ENCODE assay signal across 10 mouse cellular contexts in genomic region chr16:26519596-26519995, GRCm38 (mm10). TPM values are rescaled to one million over a fixed set of nuclear protein-coding genes. Genes with fewer than 3 reads are reported as not detected.
DNase-seq lines count a peak whose midpoint lies in the region; ATAC-seq lines count a peak whose summit lies in the region.
"Had no signal": no experiment of that assay in that cellular context is flagged by ENCODE, and none has a peak within 500 bp of the region (broad histone marks: within the 10 kb centered on the region; RNA-seq: fewer than 3 reads in every experiment).

No protein-coding gene starts in this region.

- H3K27ac ChIP-seq in limb, embryonic 11.5 days (replicated peaks; ENCODE audit: low read depth, low read length), result no peak overlapping the region
- no peak overlapping the region for H3K27ac ChIP-seq in limb, embryonic 10.5 days
- H3K27ac ChIP-seq: limb, embryonic 12.5 days had no signal

- H3K9me3 ChIP-seq in limb, embryonic 11.5 days (ENCODE audit: control insufficient read depth, low read length), result no peaks in the 10 kb centered on the region
- no peaks in the 10 kb centered on the region for H3K9me3 ChIP-seq in limb, embryonic 10.5 days (replicated peaks)
- H3K9me3 ChIP-seq: limb, embryonic 12.5 days had no signal

- H3K9ac ChIP-seq in limb, embryonic 11.5 days (ENCODE audit: low read length), result no peak overlapping the region
- H3K9ac ChIP-seq: limb, embryonic 12.5 days had no signal

- 64% methylated on average over 2 of the region's 2 CpGs for WGBS in limb, embryonic 11.5 days
- WGBS in limb, embryonic 10.5 days, result 74% methylated on average over 2 of the region's 2 CpGs

- no peak for ATAC-seq in limb, embryonic 11.5 days (ENCODE audit: insufficient number of reproducible peaks, low FRiP score, low TSS enrichment, low read depth)
- ATAC-seq in monocyte, adult 5-6 weeks (replicated peaks; ENCODE audit: insufficient number of reproducible peaks, low FRiP score, low TSS enrichment, poor library complexity, severe bottlenecking), result no peak

- H3K4me1 ChIP-seq in limb, embryonic 11.5 days (ENCODE audit: control insufficient read depth, insufficient read depth, low read length), result no peaks in the 10 kb centered on the region
- peaks cover 8% of the 10 kb centered on the region for H3K4me1 ChIP-seq in limb, embryonic 10.5 days
- H3K4me1 ChIP-seq: limb, embryonic 12.5 days had no signal

- no peaks in the 10 kb centered on the region for H3K27me3 ChIP-seq in limb, embryonic 11.5 days (ENCODE audit: control insufficient read depth, insufficient read depth, low read length)
- no peaks in the 10 kb centered on the region for H3K27me3 ChIP-seq in limb, embryonic 10.5 days (ENCODE audit: low read depth, poor library complexity, severe bottlenecking)
- H3K27me3 ChIP-seq: limb, embryonic 12.5 days had no signal

- DNase-seq in cerebellum, adult 9-10 months, result peak; percentile 1
- no peak for DNase-seq in cerebellum, postnatal 36 days
- DNase-seq in limb, embryonic 11.5 days (ENCODE audit: low spot score), result peak; percentile 43
- DNase-seq in limb, embryonic 10.5 days (ENCODE audit: low spot score), result no peak
- DNase-seq in R1 (ENCODE audit: low read depth, low spot score) (peak; percentile 44), MN1 (ENCODE audit: low spot score) (no peak)
- DNase-seq in kidney, postnatal 36 days, result peak; percentile 51 to 77

- no peak overlapping the region for H3K4me3 ChIP-seq in limb, embryonic 11.5 days (ENCODE audit: low read depth, low read length)
- no peak overlapping the region for H3K4me3 ChIP-seq in limb, embryonic 10.5 days
- H3K4me3 ChIP-seq: erythroblast, embryonic 14.5 days; limb, embryonic 12.5 days had no signal

- H3K36me3 ChIP-seq in limb, embryonic 11.5 days (ENCODE audit: control insufficient read depth, insufficient read depth, low read length), result no peaks in the 10 kb centered on the region
- H3K36me3 ChIP-seq in limb, embryonic 10.5 days, result no peaks in the 10 kb centered on the region
- H3K36me3 ChIP-seq: limb, embryonic 12.5 days had no signal

- no peak overlapping the region for H3K4me2 ChIP-seq in limb, embryonic 11.5 days (ENCODE audit: low read depth, severe bottlenecking)
- H3K4me2 ChIP-seq: limb, embryonic 12.5 days had no signal

RNA-seq across cellular contexts. Expression of gene Tmem207, which starts 7.0 kb away (rescaled TPM):
- polyA plus RNA-seq in limb, embryonic 11.5 days (2014; fragmentation: Nextera tagmentation; extraction: Ambion mirVana), result not detected in 2 replicates
- not detected in 2 replicates for polyA plus RNA-seq in limb, embryonic 10.5 days (2016; fragmentation: Nextera tagmentation; extraction: Ambion mirVana)
- total RNA-seq in monocyte, adult 5-6 weeks (2017), result 0.32 TPM in 1 of 3 replicates, not detected in the others
- polyA plus RNA-seq: erythroblast, embryonic 14.5 days; limb, embryonic 12.5 days had no signal

RNA-seq across cellular contexts. Expression of gene Cldn16, which starts 56.7 kb away (rescaled TPM):
- not detected in 2 replicates for polyA plus RNA-seq in limb, embryonic 11.5 days (2014; fragmentation: Nextera tagmentation; extraction: Ambion mirVana)
- polyA plus RNA-seq in limb, embryonic 10.5 days (2016; fragmentation: Nextera tagmentation; extraction: Ambion mirVana), result not detected in 2 replicates
- total RNA-seq in monocyte, adult 5-6 weeks (2017), result not detected in 3 replicates
- polyA plus RNA-seq: erythroblast, embryonic 14.5 days had no signal

Comparison
In these comparisons a context has a peak if more than half of its experiments do, and no peak if none do; other contexts are left out.
1. DNase-seq: peak in cerebellum, adult 9-10 months (single experiment), limb, embryonic 11.5 days (single experiment), R1 (single experiment) and kidney, postnatal 36 days (2 of 2); none in cerebellum, postnatal 36 days (0 of 2), limb, embryonic 10.5 days (single experiment) and MN1 (single experiment).